Mouse (Mus musculus): ENCODE results near the gene Ubb. TPM values are rescaled to one million over a fixed set of nuclear protein-coding genes. Genes with fewer than 3 reads are reported as not detected.

Gene Ubb
- polyA plus RNA-seq, 1 experiment: 2,308 TPM

DNA sequence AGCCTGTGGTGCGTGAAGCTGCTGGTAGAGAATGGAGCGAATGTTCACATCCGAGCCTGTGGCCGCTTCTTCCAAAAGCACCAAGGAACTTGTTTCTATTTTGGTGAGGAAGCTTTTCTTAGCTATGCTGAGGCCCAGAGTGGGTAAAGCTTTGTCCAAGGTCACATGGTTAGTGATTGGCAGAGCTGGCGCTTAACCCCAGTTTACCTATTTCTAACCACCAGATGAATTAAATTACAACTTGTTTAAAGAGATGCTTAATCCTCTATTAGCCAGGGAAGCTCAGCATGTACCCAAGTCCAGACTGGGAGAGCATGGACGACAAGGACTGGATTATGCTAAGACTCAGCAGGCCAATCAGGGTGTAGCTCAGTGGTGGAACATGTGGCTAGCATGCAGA, 32.1 kb downstream of the Ubb start:
- TF ChIP-seq CTCF (IDR thresholded peaks at IDR 0.05; ENCODE audit: extremely low read depth, insufficient read length, insufficient replicate concordance, low read depth, low read length): no peak
- no peak for TF ChIP-seq POLR2A (IDR thresholded peaks at IDR 0.05; ENCODE audit: low read depth, low read length)
- Histone ChIP-seq H3K27ac (ENCODE audit: insufficient read depth, low read depth, low read length) (no peak overlapping the region), H3K4me3 (ENCODE audit: low read depth, low read length) (no peak overlapping the region), H3K27me3 (ENCODE audit: control insufficient read depth, insufficient read depth, low read length) (no peaks in the 10 kb centered on the region), H3K36me3 (ENCODE audit: control insufficient read depth, insufficient read depth, low read length) (no peaks in the 10 kb centered on the region), H3K4me1 (ENCODE audit: control insufficient read depth, insufficient read depth, insufficient read length, low read length) (no peaks in the 10 kb centered on the region)
- WGBS: 92% methylated on average over 6 of the region's 6 CpGs

DNA sequence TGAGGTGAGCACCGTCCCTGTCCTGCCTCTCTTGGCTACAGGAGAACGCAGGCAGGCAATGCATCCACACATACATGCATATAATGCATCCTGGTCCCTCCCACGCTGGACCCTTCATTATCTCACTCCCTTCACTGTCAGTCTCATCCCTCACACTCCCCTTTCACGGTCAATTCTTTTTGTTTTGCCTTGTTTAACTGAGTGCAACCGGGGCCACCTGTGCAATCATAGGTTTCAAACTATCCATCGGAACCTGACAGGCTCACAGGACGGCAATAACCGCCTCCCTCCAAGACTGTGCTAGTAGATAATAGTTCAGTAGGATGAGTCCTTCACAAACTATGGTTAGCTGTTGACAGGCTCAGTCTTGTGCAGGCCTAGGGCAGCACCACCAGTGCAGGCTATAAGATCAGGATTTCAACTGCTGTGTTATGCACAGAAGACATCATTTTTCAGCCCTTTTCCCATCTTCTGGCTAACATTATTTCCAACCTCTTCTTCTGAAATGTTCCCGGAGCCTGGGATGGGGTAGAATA, 33.8 kb downstream of the Ubb start:
- H3K36me3 ChIP-seq (ENCODE audit: control insufficient read depth, insufficient read depth, low read length): no peaks in the 10 kb centered on the region

DNA sequence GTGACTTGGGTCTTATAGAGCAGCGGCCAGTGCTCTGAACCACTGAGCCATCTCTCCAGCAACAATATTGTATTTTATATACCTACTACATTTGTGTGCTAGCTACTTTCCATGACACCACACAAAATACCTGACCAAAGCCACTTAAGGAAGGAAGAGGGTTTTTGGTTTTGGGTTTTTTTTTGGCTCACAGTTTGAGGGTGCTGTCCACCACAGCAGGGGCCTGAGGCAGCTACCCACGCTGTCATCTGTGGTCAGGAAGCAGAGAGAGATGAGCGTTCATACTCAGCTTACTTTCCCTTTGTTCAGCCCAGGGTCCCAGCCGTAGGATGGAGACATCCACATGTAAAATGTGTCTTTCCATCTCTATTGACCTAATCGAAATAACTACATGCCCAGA, 36.1 kb downstream of the Ubb start:
- no peaks in the 10 kb centered on the region; the same call in 1 of the 2 replicates for H3K36me3 ChIP-seq (ENCODE audit: control insufficient read depth, insufficient read depth, low read length)
- no peaks in the 10 kb centered on the region for H3K4me1 ChIP-seq (ENCODE audit: control insufficient read depth, insufficient read depth, insufficient read length, low read length)
- 83% methylated on average over 5 of the region's 5 CpGs for WGBS
- H3K27ac ChIP-seq (ENCODE audit: insufficient read depth, low read depth, low read length): no peak overlapping the region
- H3K27me3 ChIP-seq (ENCODE audit: control insufficient read depth, insufficient read depth, low read length): no peaks in the 10 kb centered on the region
- H3K4me3 ChIP-seq (ENCODE audit: low read depth, low read length): no peak overlapping the region
- TF ChIP-seq POLR2A (IDR thresholded peaks at IDR 0.05; ENCODE audit: low read depth, low read length): no peak
- TF ChIP-seq CTCF (IDR thresholded peaks at IDR 0.05; ENCODE audit: extremely low read depth, insufficient read length, insufficient replicate concordance, low read depth, low read length): no peak

More for the DNA sequence above, 33.8 kb downstream of the Ubb start:
- TF ChIP-seq CTCF (IDR thresholded peaks at IDR 0.05; ENCODE audit: extremely low read depth, insufficient read length, insufficient replicate concordance, low read depth, low read length) (no peak), POLR2A (IDR thresholded peaks at IDR 0.05; ENCODE audit: low read depth, low read length) (no peak)
- no peak overlapping the region for H3K27ac ChIP-seq (ENCODE audit: insufficient read depth, low read depth, low read length)
- H3K27me3 ChIP-seq (ENCODE audit: control insufficient read depth, insufficient read depth, low read length): no peaks in the 10 kb centered on the region
- no peaks in the 10 kb centered on the region for H3K4me1 ChIP-seq (ENCODE audit: control insufficient read depth, insufficient read depth, insufficient read length, low read length)
- WGBS: 80% methylated on average over 9 of the region's 9 CpGs
- no peak overlapping the region for H3K4me3 ChIP-seq (ENCODE audit: low read depth, low read length)

DNA sequence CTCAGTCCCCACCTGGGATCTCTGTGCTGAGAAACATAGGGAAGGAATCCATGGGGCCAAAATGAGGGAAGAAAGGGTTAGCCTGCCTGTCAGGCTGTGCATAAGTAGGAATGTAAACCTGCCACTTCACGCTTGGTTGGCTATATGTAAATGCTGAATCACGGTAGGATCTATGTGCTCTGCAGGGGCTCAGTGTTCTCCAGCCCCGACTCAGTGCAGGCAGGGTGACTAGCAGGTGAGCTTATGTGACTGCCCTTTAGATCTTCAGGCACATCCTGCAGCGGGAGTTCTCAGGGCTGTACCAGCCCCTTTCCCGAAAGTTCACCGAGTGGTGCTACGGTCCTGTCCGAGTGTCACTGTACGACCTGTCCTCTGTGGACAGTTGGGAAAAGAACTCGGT, 38.4 kb downstream of the Ubb start:
- WGBS: 89% methylated on average over 10 of the region's 10 CpGs
- H3K4me3 ChIP-seq (ENCODE audit: low read depth, low read length): no peak overlapping the region
- H3K4me1 ChIP-seq (ENCODE audit: control insufficient read depth, insufficient read depth, insufficient read length, low read length): no peaks in the 10 kb centered on the region; the same call in 1 of the 2 replicates
- no peak overlapping the region for H3K27ac ChIP-seq (ENCODE audit: insufficient read depth, low read depth, low read length)
- no peaks in the 10 kb centered on the region; the same call in 1 of the 2 replicates for H3K36me3 ChIP-seq (ENCODE audit: control insufficient read depth, insufficient read depth, low read length)
- no peaks in the 10 kb centered on the region for H3K27me3 ChIP-seq (ENCODE audit: control insufficient read depth, insufficient read depth, low read length)
- TF ChIP-seq CTCF (IDR thresholded peaks at IDR 0.05; ENCODE audit: extremely low read depth, insufficient read length, insufficient replicate concordance, low read depth, low read length): no peak
- TF ChIP-seq POLR2A (IDR thresholded peaks at IDR 0.05; ENCODE audit: low read depth, low read length): no peak

DNA sequence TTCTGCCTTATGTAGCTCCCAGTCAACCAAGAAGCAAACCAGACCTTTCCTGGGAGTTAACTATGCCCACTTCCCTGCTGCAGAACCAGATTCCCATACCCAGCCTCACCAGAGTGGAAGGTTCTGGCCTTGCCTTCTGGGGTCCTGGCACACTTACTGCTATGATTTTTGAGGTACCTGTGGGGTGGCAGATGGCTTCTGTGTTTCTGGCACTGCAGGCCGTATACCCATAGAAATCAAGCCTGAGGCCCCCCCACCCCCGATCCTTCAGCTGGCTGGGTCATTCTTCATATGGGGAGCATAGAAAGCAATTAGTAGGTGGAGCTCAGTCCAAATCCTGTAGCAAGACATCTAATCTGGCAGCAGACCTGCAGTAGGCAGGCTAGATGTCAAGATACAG, 40.1 kb downstream of the Ubb start:
- no peaks in the 10 kb centered on the region; the same call in 1 of the 2 replicates for H3K36me3 ChIP-seq (ENCODE audit: control insufficient read depth, insufficient read depth, low read length)
- no peak for TF ChIP-seq POLR2A (IDR thresholded peaks at IDR 0.05; ENCODE audit: low read depth, low read length)
- TF ChIP-seq CTCF (IDR thresholded peaks at IDR 0.05; ENCODE audit: extremely low read depth, insufficient read length, insufficient replicate concordance, low read depth, low read length): no peak
- WGBS: 93% methylated on average over 2 of the region's 2 CpGs
- no peak overlapping the region for H3K4me3 ChIP-seq (ENCODE audit: low read depth, low read length)
- H3K4me1 ChIP-seq (ENCODE audit: control insufficient read depth, insufficient read depth, insufficient read length, low read length): no peaks in the 10 kb centered on the region; the same call in 1 of the 2 replicates
- H3K27ac ChIP-seq (ENCODE audit: insufficient read depth, low read depth, low read length): no peak overlapping the region
- no peaks in the 10 kb centered on the region for H3K27me3 ChIP-seq (ENCODE audit: control insufficient read depth, insufficient read depth, low read length)

DNA sequence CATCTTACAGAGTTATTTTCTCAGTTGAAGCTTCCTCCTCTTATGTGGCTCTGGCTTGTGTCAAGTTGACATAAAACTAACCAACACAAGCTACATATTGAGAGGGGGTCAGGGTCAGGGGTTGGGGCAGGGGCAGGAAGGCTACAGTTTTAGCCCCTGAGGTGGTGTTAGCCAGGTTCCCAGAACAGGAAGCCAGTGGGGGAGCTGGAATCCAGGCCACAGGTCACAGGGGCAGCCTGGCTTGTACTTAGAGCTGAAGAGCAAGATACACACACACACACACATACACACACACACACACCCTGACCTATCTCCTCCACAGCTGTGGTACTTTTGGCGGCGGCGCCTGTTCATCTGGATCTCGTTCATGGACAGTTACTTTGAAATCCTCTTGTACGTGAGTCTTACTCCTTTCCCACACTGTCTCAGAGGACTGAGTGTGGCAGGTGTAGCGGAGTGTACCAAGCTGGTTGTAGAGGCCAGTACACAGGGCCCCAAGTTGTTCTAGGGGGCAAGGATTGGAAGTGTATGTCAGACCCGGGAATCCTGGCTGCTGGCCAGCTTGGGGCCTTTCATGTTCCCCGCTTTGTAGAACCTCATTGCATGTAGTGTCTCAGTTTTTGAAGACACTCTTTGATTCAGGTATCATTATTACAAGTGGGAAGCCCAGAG, 41.1 kb downstream of the Ubb start:
- Histone ChIP-seq H3K27ac (ENCODE audit: insufficient read depth, low read depth, low read length) (no peak overlapping the region), H3K36me3 (ENCODE audit: control insufficient read depth, insufficient read depth, low read length) (no peaks in the 10 kb centered on the region; the same call in 1 of the 2 replicates), H3K27me3 (ENCODE audit: control insufficient read depth, insufficient read depth, low read length) (no peaks in the 10 kb centered on the region), H3K4me1 (ENCODE audit: control insufficient read depth, insufficient read depth, insufficient read length, low read length) (no peaks in the 10 kb centered on the region; the same call in 1 of the 2 replicates), H3K4me3 (ENCODE audit: low read depth, low read length) (no peak overlapping the region)
- WGBS: 41% methylated on average over 8 of the region's 8 CpGs
- no peak for TF ChIP-seq CTCF (IDR thresholded peaks at IDR 0.05; ENCODE audit: extremely low read depth, insufficient read length, insufficient replicate concordance, low read depth, low read length)
- no peak for TF ChIP-seq POLR2A (IDR thresholded peaks at IDR 0.05; ENCODE audit: low read depth, low read length)

DNA sequence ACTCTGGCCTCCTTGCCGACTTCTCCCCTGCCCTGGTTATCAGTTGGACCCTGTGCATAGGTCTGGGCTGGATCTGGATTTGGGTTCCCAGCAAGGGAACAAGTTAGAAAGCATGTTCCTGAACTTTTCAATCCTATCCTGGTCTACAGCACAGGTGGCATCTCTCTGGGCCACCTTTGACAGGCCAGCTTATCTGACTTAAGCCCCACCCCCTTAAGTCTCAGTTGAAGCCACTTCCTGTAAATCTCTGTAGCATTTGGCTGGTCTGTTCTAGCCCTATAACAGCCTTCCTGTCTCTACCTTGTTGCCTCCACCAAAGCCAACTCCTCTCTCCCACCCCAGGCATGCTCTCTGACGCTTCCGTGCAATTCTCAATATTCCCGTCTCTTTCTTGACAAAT, 47.6 kb downstream of the Ubb start:
- TF ChIP-seq CTCF (IDR thresholded peaks at IDR 0.05; ENCODE audit: extremely low read depth, insufficient read length, insufficient replicate concordance, low read depth, low read length) (no peak), POLR2A (IDR thresholded peaks at IDR 0.05; ENCODE audit: low read depth, low read length) (no peak)
- peaks cover 10% of the 10 kb centered on the region; the same call in 1 of the 2 replicates for H3K4me1 ChIP-seq (ENCODE audit: control insufficient read depth, insufficient read depth, insufficient read length, low read length)
- H3K27me3 ChIP-seq (ENCODE audit: control insufficient read depth, insufficient read depth, low read length): no peaks in the 10 kb centered on the region
- no peak overlapping the region for H3K27ac ChIP-seq (ENCODE audit: insufficient read depth, low read depth, low read length)
- H3K36me3 ChIP-seq (ENCODE audit: control insufficient read depth, insufficient read depth, low read length): peaks cover 2% of the 10 kb centered on the region; the same call in 1 of the 2 replicates
- H3K4me3 ChIP-seq (ENCODE audit: low read depth, low read length): no peak overlapping the region
- 76% methylated on average over 4 of the region's 4 CpGs for WGBS

All from small intestine, adult 2 months (tissue).